Mouse (Mus musculus) CD4-positive, CD25-positive, alpha-beta regulatory T cell, adult 4 months (primary cell): ENCODE results near the gene Mapk1ip1. TPM values are rescaled to one million over a fixed set of nuclear protein-coding genes. Genes with fewer than 3 reads are reported as not detected.

Source experiments
- ATAC-seq: one replicate; pipeline ENCODE4 v1.8.0; 2017
- polyA plus RNA-seq, 2 experiments: library from polyadenylated mRNA; unstranded; fragments of 100-300 nt; shearing (Covaris generic); gene quantifications; one replicate each; pipeline ENCODE4 v1.2.1; 2017

Mapk1ip1 gene
- polyA plus RNA-seq, 2 experiments from 2014 or later, result 22.8 to 23.1 TPM

DNA sequence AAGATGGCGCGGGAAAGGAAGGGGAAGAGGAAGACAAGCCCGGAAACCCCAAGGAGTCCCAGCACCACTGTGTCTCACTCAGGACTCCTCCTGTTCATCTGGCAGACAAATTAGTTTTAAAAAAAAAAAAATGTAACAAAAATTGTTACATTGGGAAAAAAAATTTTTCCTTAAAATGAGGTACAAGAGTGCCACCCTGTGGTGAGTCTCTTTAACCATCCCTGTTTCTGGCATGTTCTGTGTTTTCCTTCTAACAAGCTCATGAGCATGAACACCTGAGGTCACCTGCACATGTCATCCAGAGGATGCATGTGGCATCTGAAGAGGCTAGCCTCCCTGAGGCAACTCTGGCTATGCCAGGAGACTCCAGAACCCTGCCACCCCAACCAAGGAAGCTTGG lies 11.0 kb downstream of the Mapk1ip1 start:
- ATAC-seq, result no peak

DNA sequence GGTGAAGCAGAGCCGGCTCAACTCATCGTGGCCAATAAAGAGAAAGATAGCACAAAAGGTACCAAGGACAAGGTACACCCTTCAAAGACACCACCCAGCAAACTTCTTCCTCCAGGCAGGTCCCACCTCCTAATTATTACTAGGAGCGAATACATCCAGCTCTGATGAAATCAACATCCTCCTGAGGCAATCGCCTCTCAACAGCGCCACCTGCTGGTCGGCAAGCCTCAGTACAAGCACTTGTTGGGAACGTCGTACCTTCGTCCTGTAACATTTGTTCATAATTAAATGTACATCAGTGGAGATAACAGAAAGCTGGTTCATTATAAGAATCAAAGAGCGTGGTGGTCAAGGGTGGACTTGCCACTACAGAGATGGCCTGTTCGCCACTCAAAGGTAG lies 18.3 kb downstream of the Mapk1ip1 start:
- ATAC-seq, result peak; percentile 45

- ATAC-seq, result no peak
Measured at GRCm38 (mm10) chr7:138824995-138825756, 20.9 kb downstream of the Mapk1ip1 start.

- no peak for ATAC-seq
Measured at GRCm38 (mm10) chr7:138824423-138824822, 21.6 kb downstream of the Mapk1ip1 start.

- ATAC-seq, result no peak
Measured at GRCm38 (mm10) chr7:138818314-138818713, 27.8 kb downstream of the Mapk1ip1 start.

DNA sequence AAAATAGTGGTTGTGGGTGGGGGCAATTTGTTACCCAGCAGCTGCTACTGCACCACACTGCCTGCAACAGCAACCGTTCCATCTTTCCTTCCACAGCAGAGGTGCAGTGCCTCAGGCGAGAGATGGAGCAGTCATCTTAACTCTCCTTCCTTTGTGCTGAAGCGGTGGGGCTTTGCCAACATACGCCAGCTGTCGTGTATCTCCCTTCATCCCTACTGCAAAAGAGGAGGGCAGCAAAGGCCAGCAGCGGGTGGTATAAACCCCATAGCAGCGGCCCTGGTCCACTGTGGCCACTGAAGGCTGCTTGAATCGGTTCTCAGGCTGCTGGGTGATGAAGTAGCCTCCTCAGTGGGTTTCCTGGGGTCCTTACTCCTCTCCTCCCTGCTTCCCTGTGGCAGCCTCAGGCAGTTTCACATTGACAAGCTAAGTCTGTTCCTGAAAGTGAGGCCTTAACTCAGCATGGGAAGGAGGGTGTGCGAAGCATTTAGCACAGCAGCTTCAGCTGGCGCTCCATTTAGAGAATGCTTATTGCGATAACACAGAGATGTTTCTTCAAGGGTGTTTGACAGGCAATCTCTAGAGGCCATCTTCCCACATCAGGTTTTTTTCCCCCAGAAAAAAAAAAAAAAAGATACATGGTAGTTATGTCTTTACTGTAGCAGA lies 32.7 kb downstream of the Mapk1ip1 start:
- ATAC-seq, result no peak

GRCm38 (mm10) chr7:138807146-138807545 lies 38.9 kb downstream of the Mapk1ip1 start:
- no peak for ATAC-seq

GRCm38 (mm10) chr7:138803386-138803785 lies 42.7 kb downstream of the Mapk1ip1 start:
- ATAC-seq, result no peak

- no peak for ATAC-seq
Measured at GRCm38 (mm10) chr7:138788109-138788508, 58.0 kb downstream of the Mapk1ip1 start.

Other genes starting within 250 kb of the Mapk1ip1 start
- 10 to 100 TPM; 14.2 to 15.9 TPM for gene Ppp2r2d, start 194 bp downstream of the Mapk1ip1 start, polyA plus RNA-seq
- 10 to 100 TPM; 18.6 to 23.3 TPM for gene Bnip3, start 63.2 kb upstream of the Mapk1ip1 start, polyA plus RNA-seq
- gene Jakmip3, start 94.5 kb upstream of the Mapk1ip1 start, polyA plus RNA-seq, result not detected
- gene Dpysl4, start 239.7 kb upstream of the Mapk1ip1 start, polyA plus RNA-seq, result not detected